In the genomic region with DNA sequence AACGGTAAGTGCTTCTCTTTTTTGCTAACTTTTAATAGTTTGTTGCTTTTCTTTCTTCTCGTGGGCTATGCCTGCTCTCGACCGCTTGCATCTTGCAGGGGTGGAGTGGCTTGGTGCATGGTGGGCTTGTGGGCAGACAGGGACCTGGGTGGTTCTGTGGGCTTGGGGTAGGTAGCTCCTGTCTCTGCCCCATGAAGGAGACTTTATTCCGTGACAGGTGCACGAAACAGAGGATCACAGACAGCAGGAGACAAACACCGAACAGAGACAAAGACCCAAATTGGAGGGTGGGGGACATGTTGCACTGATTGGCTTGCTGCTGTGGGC, we compare ENCODE assay signal across 8 mouse cellular contexts.
DNase-seq lines count a peak whose midpoint lies in the region; ATAC-seq lines count a peak whose summit lies in the region.
"Had no signal": no experiment of that assay in that cellular context is flagged by ENCODE, and none has a peak within 500 bp of the region (broad histone marks: within the 10 kb centered on the region; RNA-seq: fewer than 3 reads in every experiment).

No protein-coding gene starts in this region.

- no peaks in the 10 kb centered on the region for H3K9me3 ChIP-seq in liver, embryonic 12.5 days (replicated peaks)
- H3K9me3 ChIP-seq in forebrain, embryonic 12.5 days: no peaks in the 10 kb centered on the region
- no peaks in the 10 kb centered on the region for H3K9me3 ChIP-seq in intestine, embryonic 16.5 days (ENCODE audit: control insufficient read depth, low read length)
- H3K9me3 ChIP-seq in neural tube, embryonic 15.5 days (replicated peaks): no peaks in the 10 kb centered on the region

- peaks cover 48% of the 10 kb centered on the region for H3K27me3 ChIP-seq in liver, embryonic 12.5 days (replicated peaks)
- H3K27me3 ChIP-seq in forebrain, embryonic 12.5 days: peaks cover 67% of the 10 kb centered on the region
- no peaks in the 10 kb centered on the region for H3K27me3 ChIP-seq in intestine, embryonic 16.5 days (replicated peaks; ENCODE audit: control insufficient read depth, insufficient read depth, low read length)
- H3K27me3 ChIP-seq in neural tube, embryonic 15.5 days (replicated peaks): 0 out of 2 replicates have a peak, but pooled peaks cover 4% of the 10 kb centered on the region
- H3K27me3 ChIP-seq: Patski had no signal

- H3K36me3 ChIP-seq in liver, embryonic 12.5 days: no peaks in the 10 kb centered on the region
- H3K36me3 ChIP-seq in forebrain, embryonic 12.5 days (replicated peaks): no peaks in the 10 kb centered on the region
- H3K36me3 ChIP-seq in intestine, embryonic 16.5 days (ENCODE audit: control insufficient read depth, insufficient read depth, low read length): no peaks in the 10 kb centered on the region
- H3K36me3 ChIP-seq in neural tube, embryonic 15.5 days: no peaks in the 10 kb centered on the region

- ATAC-seq in liver, embryonic 12.5 days: no peak
- ATAC-seq in forebrain, embryonic 12.5 days (ENCODE audit: low FRiP score): peak; percentile 75
- ATAC-seq in intestine, embryonic 16.5 days: peak; percentile 38; the same call in 1 of the 2 replicates
- ATAC-seq in neural tube, embryonic 15.5 days (ENCODE audit: low FRiP score): peak; percentile 47; the same call in 1 of the 2 replicates
- ATAC-seq: Patski had no signal

- H3K4me1 ChIP-seq in liver, embryonic 12.5 days: no peaks in the 10 kb centered on the region
- H3K4me1 ChIP-seq in forebrain, embryonic 12.5 days: peaks cover 40% of the 10 kb centered on the region
- peaks cover 8% of the 10 kb centered on the region; the same call in 1 of the 2 replicates for H3K4me1 ChIP-seq in intestine, embryonic 16.5 days (ENCODE audit: control insufficient read depth, insufficient read depth, low read length)
- peaks cover 30% of the 10 kb centered on the region for H3K4me1 ChIP-seq in neural tube, embryonic 15.5 days

- H3K4me3 ChIP-seq in liver, embryonic 12.5 days: peak overlapping the region; percentile 7; the same call in 1 of the 2 replicates
- peak overlapping the region; percentile 42 for H3K4me3 ChIP-seq in forebrain, embryonic 12.5 days (replicated peaks)
- peak overlapping the region; percentile 38 for H3K4me3 ChIP-seq in intestine, embryonic 16.5 days (ENCODE audit: low read length)
- peak overlapping the region; percentile 39 for H3K4me3 ChIP-seq in neural tube, embryonic 15.5 days (replicated peaks)

- H3K9ac ChIP-seq in liver, embryonic 12.5 days: no peak overlapping the region
- H3K9ac ChIP-seq in forebrain, embryonic 12.5 days: peak overlapping the region; percentile 47
- H3K9ac ChIP-seq in intestine, embryonic 16.5 days (ENCODE audit: low read depth, low read length): no peak overlapping the region
- peak overlapping the region; percentile 18; the same call in 1 of the 2 replicates for H3K9ac ChIP-seq in neural tube, embryonic 15.5 days (replicated peaks)

- intact Hi-C loops in gastrocnemius, postnatal 36 days (cut with DNase I): no loop called here

- DNase-seq in liver: no peak
- DNase-seq in urinary bladder, adult 2 months (ENCODE audit: low spot score): no peak
- DNase-seq in gastrocnemius, postnatal 36 days: no peak

- H3K27ac ChIP-seq in liver, embryonic 12.5 days: no peak overlapping the region
- peak overlapping the region; percentile 25; the same call in 1 of the 2 replicates for H3K27ac ChIP-seq in forebrain, embryonic 12.5 days
- no peak overlapping the region for H3K27ac ChIP-seq in intestine, embryonic 16.5 days (ENCODE audit: low read length)
- no peak overlapping the region for H3K27ac ChIP-seq in neural tube, embryonic 15.5 days (replicated peaks)

- H3K4me2 ChIP-seq in liver, embryonic 12.5 days: peak overlapping the region; percentile 28; the same call in 1 of the 2 replicates
- peak overlapping the region; percentile 66 for H3K4me2 ChIP-seq in forebrain, embryonic 12.5 days
- peak overlapping the region; percentile 58 for H3K4me2 ChIP-seq in intestine, embryonic 16.5 days (ENCODE audit: low read depth, low read length)
- H3K4me2 ChIP-seq in neural tube, embryonic 15.5 days: peak overlapping the region; percentile 72

- 17% methylated on average over 7 of the region's 7 CpGs for WGBS in liver, embryonic 12.5 days (ENCODE audit: insufficient replicate concordance)
- 2% methylated on average over 7 of the region's 7 CpGs for WGBS in forebrain, embryonic 12.5 days
- WGBS in intestine, embryonic 16.5 days: 9% methylated on average over 7 of the region's 7 CpGs
- WGBS in neural tube, embryonic 15.5 days: 1% methylated on average over 7 of the region's 7 CpGs

Comparison
In these comparisons a context has a peak if more than half of its experiments do, and no peak if none do; other contexts are left out.
1. H3K9ac ChIP-seq: peak in forebrain, embryonic 12.5 days (single experiment) and neural tube, embryonic 15.5 days (single experiment); none in liver, embryonic 12.5 days (single experiment) and intestine, embryonic 16.5 days (single experiment).
2. Peak in every context shown above with its lines, with median percentiles within 50 percentile points of each other: H3K4me2 ChIP-seq and H3K4me3 ChIP-seq.